Mouse (Mus musculus): ENCODE data around the gene Lancl3.

DNA sequence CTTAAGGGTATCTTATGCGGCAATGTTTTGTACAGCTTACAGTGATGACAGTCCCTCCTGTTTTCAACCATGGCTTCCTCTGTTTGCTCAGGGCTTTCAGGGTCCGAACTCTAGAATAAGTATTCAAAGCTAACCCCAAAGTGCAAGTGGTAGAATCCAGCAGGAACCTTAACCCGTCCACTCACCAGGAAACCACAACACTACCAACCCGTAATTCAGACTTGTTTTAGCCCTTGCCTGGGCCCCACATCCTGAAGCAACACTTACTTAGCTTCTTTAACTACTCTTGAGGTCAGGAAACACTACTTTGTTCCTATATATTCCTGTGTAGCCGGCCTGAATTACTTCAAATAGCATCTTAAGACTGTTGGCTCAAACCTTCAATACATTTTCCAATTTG is 103.1 kb downstream of the Lancl3 start:
- TF ChIP-seq EP300 (IDR thresholded peaks at IDR 0.05; ENCODE audit: low read depth) (no peak), CTCF (IDR thresholded peaks at IDR 0.05; ENCODE audit: low read depth) (no peak)
